Mouse (Mus musculus) megakaryocyte, embryonic 14.5 days (primary cell): ENCODE data around the gene Dennd5a. TPM values are rescaled to one million over a fixed set of nuclear protein-coding genes. Genes with fewer than 3 reads are reported as not detected.

Source experiments
- H3K27me3 ChIP-seq: replicated peaks from 2 replicates; pipeline ENCODE3; 2012; ENCODE audit warnings: inconsistent platforms
- H3K36me3 ChIP-seq: replicated peaks from 2 replicates; pipeline ENCODE3; 2012; ENCODE audit warnings: low read length, inconsistent platforms, mixed read lengths
- H3K4me1 ChIP-seq: 2 replicates; pipeline ENCODE4 v1.6.1; 2012; ENCODE audit warnings: inconsistent platforms
- H3K4me3 ChIP-seq: replicated peaks from 2 replicates; pipeline ENCODE3; 2012; ENCODE audit warnings: moderate library complexity, mild to moderate bottlenecking, inconsistent platforms
- H3K9me3 ChIP-seq: 2 replicates; pipeline ENCODE4 v1.6.1; 2012; ENCODE audit warnings: inconsistent platforms
- FLI1 ChIP-seq: IDR thresholded peaks from 2 replicates; pipeline ENCODE4 v1.6.1; 2012; ENCODE audit warnings: low read length, inconsistent platforms, mixed read lengths
- GATA1 ChIP-seq: IDR thresholded peaks from 3 replicates; pipeline ENCODE4 v1.6.1; 2012; ENCODE audit warnings: mixed read lengths, low read length, inconsistent platforms, borderline replicate concordance
- polyA plus RNA-seq: library from polyadenylated mRNA; stranded (reverse); fragments of >175 nt; gene quantifications from 2 replicates; pipeline ENCODE4 v1.2.3, GENCODE M21; 2012; ENCODE audit warnings: low replicate concordance; ENCODE audit not compliant: insufficient read depth

Gene Dennd5a
- polyA plus RNA-seq, 1 experiment = 4.8 TPM

- Histone ChIP-seq H3K4me1 (peaks cover 15% of the 10 kb centered on the region), H3K36me3 (no peaks in the 10 kb centered on the region), H3K9me3 (no peaks in the 10 kb centered on the region), H3K27me3 (peaks cover 80% of the 10 kb centered on the region), H3K4me3 (no peak overlapping the region)
- TF ChIP-seq GATA1 (no peak), FLI1 (no peak)
These were observed 91.8 kb downstream of the Dennd5a start for GRCm38 (mm10) chr7:109868498-109868897.

DNA sequence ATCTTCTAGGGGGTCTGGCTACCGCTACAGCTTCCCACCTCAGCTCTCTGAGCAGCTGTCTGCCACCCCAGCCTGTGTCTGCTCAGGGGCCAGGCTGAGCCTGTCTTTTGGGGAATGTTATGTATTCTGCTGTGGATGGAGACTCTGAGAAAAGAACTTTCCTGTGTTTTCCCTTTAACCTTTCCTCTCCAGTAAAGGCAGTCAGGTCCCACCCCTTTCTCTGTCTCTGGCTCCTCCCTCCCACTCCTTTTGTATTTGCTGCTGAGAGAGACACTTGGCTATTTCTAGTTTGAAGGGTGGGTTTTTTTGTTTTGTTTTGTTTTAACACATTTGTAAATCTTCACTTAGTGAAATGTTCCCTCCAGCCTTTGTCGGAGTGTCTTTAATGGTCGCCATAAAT is 93.6 kb downstream of the Dennd5a start:
- TF ChIP-seq FLI1 (no peak), GATA1 (no peak)
- Histone ChIP-seq H3K27me3 (peaks cover 83% of the 10 kb centered on the region), H3K36me3 (no peaks in the 10 kb centered on the region), H3K4me1 (peaks cover 15% of the 10 kb centered on the region), H3K4me3 (no peak overlapping the region), H3K9me3 (no peaks in the 10 kb centered on the region)

DNA sequence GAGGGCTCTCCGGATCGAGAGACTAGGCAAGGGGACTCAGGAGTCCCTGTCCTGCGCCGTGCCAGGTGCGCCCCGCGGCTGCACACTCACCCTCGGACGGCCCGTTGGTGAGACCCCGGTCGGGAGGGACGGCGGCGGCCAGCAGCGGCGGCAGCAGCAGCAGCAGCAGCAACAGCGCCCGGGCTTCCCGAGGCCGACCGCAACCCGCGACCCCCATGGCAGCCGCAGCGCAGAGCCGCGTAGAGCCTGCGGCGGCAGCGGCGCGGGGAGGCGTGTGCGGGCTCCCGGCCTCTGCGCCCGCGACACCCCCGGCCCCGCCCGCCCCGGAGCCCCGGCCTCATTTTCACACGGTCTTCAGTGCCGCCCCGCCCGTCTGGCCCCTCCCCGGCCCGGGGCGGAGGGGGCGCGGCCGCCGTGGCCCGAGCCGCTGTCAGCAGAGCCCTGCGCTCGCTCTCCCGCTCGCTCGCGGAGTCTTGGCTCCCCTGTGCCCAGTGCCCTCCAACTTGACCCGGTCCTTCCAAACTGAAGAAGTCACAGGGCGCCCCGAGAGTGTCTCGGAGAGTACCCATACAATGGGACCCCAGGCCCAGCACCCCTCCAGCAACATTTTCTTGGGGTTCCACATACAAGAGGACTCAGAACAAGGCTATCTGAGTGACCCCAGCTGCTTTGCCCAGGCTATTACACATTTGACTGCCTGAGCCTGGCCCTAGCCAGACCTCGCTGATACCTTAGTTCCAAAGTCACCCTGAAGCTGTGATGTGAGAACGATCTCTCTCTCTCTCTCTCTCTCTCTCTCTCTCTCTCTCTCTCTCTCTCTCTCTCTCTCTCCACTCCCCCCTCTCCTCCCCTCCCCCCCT is 94.7 kb downstream of the Dennd5a start, which contains the start of gene Scube2:
Gene Scube2 (minus strand): TSS at position 310 of the 860 bp plus-strand sequence.
- no peaks in the 10 kb centered on the region for H3K36me3 ChIP-seq
- TF ChIP-seq FLI1 (no peak), GATA1 (no peak)
- H3K9me3 ChIP-seq = no peaks in the 10 kb centered on the region
- peaks cover 15% of the 10 kb centered on the region for H3K4me1 ChIP-seq
- H3K27me3 ChIP-seq = peaks cover 83% of the 10 kb centered on the region
- peak within 1 kb of the TSS; percentile 83 for H3K4me3 ChIP-seq

- no peak for TF ChIP-seq FLI1
- TF ChIP-seq GATA1 = no peak
- peaks cover 85% of the 10 kb centered on the region for H3K27me3 ChIP-seq
- H3K4me3 ChIP-seq = no peak overlapping the region
- H3K4me1 ChIP-seq = peaks cover 15% of the 10 kb centered on the region
- no peaks in the 10 kb centered on the region for H3K9me3 ChIP-seq
- H3K36me3 ChIP-seq = no peaks in the 10 kb centered on the region
These were observed 96.7 kb downstream of the Dennd5a start for GRCm38 (mm10) chr7:109863561-109863960.

- TF ChIP-seq GATA1 = no peak
- TF ChIP-seq FLI1 = no peak
- Histone ChIP-seq H3K4me3 (no peak overlapping the region), H3K4me1 (peaks cover 14% of the 10 kb centered on the region), H3K27me3 (peaks cover 79% of the 10 kb centered on the region), H3K36me3 (no peaks in the 10 kb centered on the region), H3K9me3 (no peaks in the 10 kb centered on the region)
These were observed 100.1 kb downstream of the Dennd5a start for GRCm38 (mm10) chr7:109860162-109860561.

- Histone ChIP-seq H3K4me3 (peak overlapping the region; percentile 2), H3K27me3 (peaks cover 76% of the 10 kb centered on the region), H3K4me1 (peaks cover 20% of the 10 kb centered on the region), H3K9me3 (no peaks in the 10 kb centered on the region), H3K36me3 (no peaks in the 10 kb centered on the region)
- TF ChIP-seq GATA1 (no peak), FLI1 (no peak)
These were observed 100.9 kb downstream of the Dennd5a start for GRCm38 (mm10) chr7:109859354-109859753.

GRCm38 (mm10) chr7:109852752-109853212 is 107.5 kb downstream of the Dennd5a start:
- Histone ChIP-seq H3K36me3 (no peaks in the 10 kb centered on the region), H3K4me1 (peaks cover 29% of the 10 kb centered on the region), H3K9me3 (no peaks in the 10 kb centered on the region), H3K4me3 (no peak overlapping the region), H3K27me3 (peaks cover 78% of the 10 kb centered on the region)
- TF ChIP-seq FLI1 = no peak
- TF ChIP-seq GATA1 = no peak

- Histone ChIP-seq H3K4me1 (peaks cover 29% of the 10 kb centered on the region), H3K27me3 (peaks cover 71% of the 10 kb centered on the region), H3K36me3 (no peaks in the 10 kb centered on the region), H3K4me3 (no peak overlapping the region), H3K9me3 (no peaks in the 10 kb centered on the region)
- TF ChIP-seq FLI1 (no peak), GATA1 (no peak)
These were observed 108.3 kb downstream of the Dennd5a start for GRCm38 (mm10) chr7:109852017-109852416.

DNA sequence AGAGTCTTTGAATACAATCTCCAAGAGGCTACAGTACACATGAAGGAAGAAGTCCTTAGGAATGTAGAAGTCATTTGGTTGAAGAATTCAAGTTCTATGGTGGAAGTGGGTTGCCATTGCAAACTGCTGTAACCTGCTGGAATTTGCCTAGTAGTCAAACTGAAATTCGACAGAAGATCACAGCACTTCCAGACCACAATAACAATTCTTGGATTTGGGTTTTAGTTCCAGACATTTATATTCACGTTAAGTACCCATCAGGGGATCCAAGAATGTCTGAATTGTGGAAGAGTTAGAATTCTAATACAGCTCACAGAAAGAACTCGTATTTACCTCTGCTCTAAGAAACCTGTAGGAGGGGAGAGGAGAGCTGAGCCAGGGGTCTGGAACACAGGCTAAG is 109.7 kb downstream of the Dennd5a start:
- peaks cover 61% of the 10 kb centered on the region for H3K27me3 ChIP-seq
- no peaks in the 10 kb centered on the region for H3K9me3 ChIP-seq
- TF ChIP-seq FLI1 (no peak), GATA1 (no peak)

GRCm38 (mm10) chr7:109849750-109850434 is 110.4 kb downstream of the Dennd5a start:
- Histone ChIP-seq H3K4me3 (no peak overlapping the region), H3K36me3 (no peaks in the 10 kb centered on the region), H3K4me1 (peaks cover 20% of the 10 kb centered on the region), H3K27me3 (peaks cover 60% of the 10 kb centered on the region), H3K9me3 (0 out of 2 replicates have a peak, but pooled peaks cover under 1% of the 10 kb centered on the region)
- TF ChIP-seq GATA1 = no peak

More for the DNA sequence above, 109.7 kb downstream of the Dennd5a start:
- H3K36me3 ChIP-seq = no peaks in the 10 kb centered on the region
- H3K4me1 ChIP-seq = peaks cover 26% of the 10 kb centered on the region
- H3K4me3 ChIP-seq = no peak overlapping the region
